Mouse (Mus musculus): ENCODE results near the gene Fars2. TPM values are rescaled to one million over a fixed set of nuclear protein-coding genes. Genes with fewer than 3 reads are reported as not detected.

The Fars2 gene
- polyA plus RNA-seq, 1 experiment from 2014 or later: 32.0 TPM

DNA sequence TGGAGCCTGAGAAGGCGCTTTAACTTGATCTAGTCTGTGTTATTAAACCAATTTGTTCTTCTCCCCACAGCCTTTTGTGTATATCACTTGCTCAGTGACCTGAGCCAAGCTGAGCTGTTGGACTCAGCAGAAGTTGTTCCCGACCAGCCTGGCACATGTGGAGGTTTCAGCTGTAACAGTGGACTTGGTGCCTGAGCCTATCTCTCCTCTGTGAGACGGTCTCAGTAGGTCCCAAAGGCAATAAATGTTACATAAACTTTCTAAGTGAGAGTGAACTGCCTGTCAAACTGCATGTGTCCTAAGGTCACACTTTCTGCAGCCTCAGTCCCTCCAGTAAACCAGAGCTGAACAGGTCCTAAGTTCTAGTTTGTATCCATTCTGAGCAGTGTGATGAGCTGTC is 185.6 kb downstream of the Fars2 start:
- no peak for ATAC-seq (ENCODE audit: insufficient number of reproducible peaks, insufficient read depth, low FRiP score, low TSS enrichment)
- Histone ChIP-seq H3K27ac (no peak overlapping the region), H3K36me3 (no peaks in the 10 kb centered on the region), H3K4me3 (no peak overlapping the region), H3K4me1 (no peaks in the 10 kb centered on the region), H3K9ac (no peak overlapping the region), H3K9me3 (no peaks in the 10 kb centered on the region), H3K27me3 (no peaks in the 10 kb centered on the region), H3K4me2 (replicated peaks) (no peak overlapping the region)
- 75% methylated on average over 3 of the region's 3 CpGs for WGBS

DNA sequence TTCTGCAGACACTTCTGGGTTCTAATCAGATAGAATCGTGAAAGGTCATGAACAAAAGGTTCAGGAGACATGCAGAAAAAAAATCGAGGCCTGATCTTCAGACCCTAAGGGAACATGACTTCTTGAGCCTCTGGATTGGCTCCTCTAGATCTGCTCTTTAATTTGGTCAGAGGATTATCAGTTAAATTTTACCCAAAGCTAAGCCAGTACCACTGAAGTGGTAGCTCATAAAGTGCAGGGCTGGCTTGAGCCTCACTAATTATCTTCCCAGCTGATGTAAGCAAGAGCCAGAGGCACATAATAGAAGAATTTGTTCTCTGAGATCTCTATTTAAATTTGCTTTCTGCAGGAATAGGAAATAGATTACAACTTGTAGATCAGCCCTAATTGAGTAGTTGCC is 188.1 kb downstream of the Fars2 start:
- ATAC-seq (ENCODE audit: insufficient number of reproducible peaks, insufficient read depth, low FRiP score, low TSS enrichment): no peak
- H3K27ac ChIP-seq: no peak overlapping the region
- 66% methylated on average over 2 of the region's 2 CpGs for WGBS

GRCm38 (mm10) chr13:36307386-36307785 is 190.2 kb downstream of the Fars2 start:
- no peaks in the 10 kb centered on the region for H3K27me3 ChIP-seq
- H3K4me2 ChIP-seq (replicated peaks): no peak overlapping the region
- H3K27ac ChIP-seq: no peak overlapping the region
- no peaks in the 10 kb centered on the region for H3K4me1 ChIP-seq
- WGBS: 56% methylated on average over 4 of the region's 4 CpGs
- H3K36me3 ChIP-seq: no peaks in the 10 kb centered on the region
- no peaks in the 10 kb centered on the region for H3K9me3 ChIP-seq
- H3K4me3 ChIP-seq: no peak overlapping the region
- H3K9ac ChIP-seq: no peak overlapping the region
- ATAC-seq (ENCODE audit: insufficient number of reproducible peaks, insufficient read depth, low FRiP score, low TSS enrichment): no peak

More for the DNA sequence above, 188.1 kb downstream of the Fars2 start:
- H3K4me3 ChIP-seq: no peak overlapping the region
- H3K9me3 ChIP-seq: no peaks in the 10 kb centered on the region
- no peaks in the 10 kb centered on the region for H3K27me3 ChIP-seq
- H3K36me3 ChIP-seq: no peaks in the 10 kb centered on the region
- no peaks in the 10 kb centered on the region for H3K4me1 ChIP-seq
- no peak overlapping the region for H3K9ac ChIP-seq
- H3K4me2 ChIP-seq (replicated peaks): no peak overlapping the region

DNA sequence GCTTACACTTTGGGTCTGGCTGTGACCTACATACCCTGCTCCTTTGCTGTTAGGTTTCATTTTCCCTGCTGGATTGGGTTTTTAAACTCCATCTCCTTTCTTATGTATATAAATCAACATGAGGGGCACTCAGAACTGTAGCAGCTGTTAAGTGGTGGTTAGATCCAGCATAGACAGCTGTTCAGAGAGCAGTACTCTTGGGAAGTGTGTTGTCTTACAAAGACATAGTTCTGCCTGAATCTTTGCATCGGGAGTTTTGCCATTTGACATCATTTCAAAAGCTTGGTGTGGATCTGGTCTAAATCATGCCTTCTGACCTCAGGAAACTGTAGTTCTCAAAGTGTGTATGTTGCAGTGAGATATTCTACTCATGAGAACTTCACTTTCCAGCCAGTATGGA is 191.9 kb downstream of the Fars2 start:
- 83% methylated on average over 1 of the region's 1 CpGs for WGBS
- no peak for ATAC-seq (ENCODE audit: insufficient number of reproducible peaks, insufficient read depth, low FRiP score, low TSS enrichment)
- Histone ChIP-seq H3K36me3 (no peaks in the 10 kb centered on the region), H3K27ac (no peak overlapping the region), H3K4me2 (replicated peaks) (no peak overlapping the region), H3K4me1 (no peaks in the 10 kb centered on the region), H3K9me3 (no peaks in the 10 kb centered on the region), H3K27me3 (no peaks in the 10 kb centered on the region), H3K9ac (no peak overlapping the region), H3K4me3 (no peak overlapping the region)

- WGBS: 79% methylated on average over 8 of the region's 8 CpGs
- H3K36me3 ChIP-seq: no peaks in the 10 kb centered on the region
- ATAC-seq (ENCODE audit: insufficient number of reproducible peaks, insufficient read depth, low FRiP score, low TSS enrichment): no peak
Observed at GRCm38 (mm10) chr13:36314218-36314617, 197.0 kb downstream of the Fars2 start.

GRCm38 (mm10) chr13:36314860-36315800 is 197.9 kb downstream of the Fars2 start:
- no peak overlapping the region for H3K9ac ChIP-seq
- WGBS: 88% methylated on average over 10 of the region's 10 CpGs
- H3K4me2 ChIP-seq (replicated peaks): no peak overlapping the region
- no peaks in the 10 kb centered on the region for H3K27me3 ChIP-seq
- H3K4me1 ChIP-seq: no peaks in the 10 kb centered on the region
- H3K4me3 ChIP-seq: no peak overlapping the region
- H3K36me3 ChIP-seq: no peaks in the 10 kb centered on the region
- H3K27ac ChIP-seq: no peak overlapping the region
- no peak for ATAC-seq (ENCODE audit: insufficient number of reproducible peaks, insufficient read depth, low FRiP score, low TSS enrichment)
- H3K9me3 ChIP-seq: no peaks in the 10 kb centered on the region

More at GRCm38 (mm10) chr13:36314218-36314617, 197.0 kb downstream of the Fars2 start:
- Histone ChIP-seq H3K4me3 (no peak overlapping the region), H3K9me3 (no peaks in the 10 kb centered on the region), H3K4me1 (no peaks in the 10 kb centered on the region), H3K27me3 (no peaks in the 10 kb centered on the region), H3K4me2 (replicated peaks) (no peak overlapping the region), H3K27ac (no peak overlapping the region), H3K9ac (no peak overlapping the region)

DNA sequence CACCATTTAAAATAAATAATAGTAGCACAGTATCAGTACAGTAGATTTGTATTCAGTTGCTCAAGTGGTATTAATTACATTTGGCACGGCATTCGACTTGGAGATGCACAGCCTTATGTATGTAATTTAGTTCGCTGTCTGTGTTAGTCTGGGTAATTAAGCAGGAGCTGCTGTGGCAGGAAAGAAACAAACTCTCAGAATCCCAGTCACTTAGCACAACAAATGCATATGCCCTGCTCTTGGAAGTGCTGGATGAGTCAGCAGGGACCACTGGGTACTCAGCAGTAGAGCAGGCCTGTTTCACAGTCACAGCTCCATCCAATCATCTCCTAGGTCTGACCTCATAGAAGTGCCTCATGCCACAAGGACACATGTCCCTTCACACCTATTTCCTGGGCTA is 200.6 kb downstream of the Fars2 start:
- Histone ChIP-seq H3K27ac (no peak overlapping the region), H3K9me3 (no peaks in the 10 kb centered on the region), H3K4me3 (no peak overlapping the region), H3K9ac (no peak overlapping the region), H3K36me3 (no peaks in the 10 kb centered on the region), H3K4me1 (no peaks in the 10 kb centered on the region), H3K27me3 (no peaks in the 10 kb centered on the region), H3K4me2 (replicated peaks) (no peak overlapping the region)
- WGBS: 66% methylated on average over 3 of the region's 3 CpGs
- ATAC-seq (ENCODE audit: insufficient number of reproducible peaks, insufficient read depth, low FRiP score, low TSS enrichment): no peak

- H3K4me3 ChIP-seq: no peak overlapping the region
- no peak overlapping the region for H3K27ac ChIP-seq
- H3K27me3 ChIP-seq: no peaks in the 10 kb centered on the region
- no peak overlapping the region for H3K9ac ChIP-seq
- H3K36me3 ChIP-seq: no peaks in the 10 kb centered on the region
- no peaks in the 10 kb centered on the region for H3K9me3 ChIP-seq
- 95% methylated on average over 2 of the region's 2 CpGs for WGBS
- no peaks in the 10 kb centered on the region for H3K4me1 ChIP-seq
- no peak for ATAC-seq (ENCODE audit: insufficient number of reproducible peaks, insufficient read depth, low FRiP score, low TSS enrichment)
- no peak overlapping the region for H3K4me2 ChIP-seq (replicated peaks)
Observed at GRCm38 (mm10) chr13:36324624-36325023, 207.4 kb downstream of the Fars2 start.

GRCm38 (mm10) chr13:36326539-36326938 is 209.3 kb downstream of the Fars2 start:
- no peak for ATAC-seq (ENCODE audit: insufficient number of reproducible peaks, insufficient read depth, low FRiP score, low TSS enrichment)
- H3K36me3 ChIP-seq: no peaks in the 10 kb centered on the region
- H3K9me3 ChIP-seq: no peaks in the 10 kb centered on the region
- H3K9ac ChIP-seq: no peak overlapping the region
- 43% methylated on average over 3 of the region's 3 CpGs for WGBS
- H3K27me3 ChIP-seq: no peaks in the 10 kb centered on the region
- H3K4me3 ChIP-seq: no peak overlapping the region
- H3K27ac ChIP-seq: no peak overlapping the region
- no peak overlapping the region for H3K4me2 ChIP-seq (replicated peaks)
- no peaks in the 10 kb centered on the region for H3K4me1 ChIP-seq

DNA sequence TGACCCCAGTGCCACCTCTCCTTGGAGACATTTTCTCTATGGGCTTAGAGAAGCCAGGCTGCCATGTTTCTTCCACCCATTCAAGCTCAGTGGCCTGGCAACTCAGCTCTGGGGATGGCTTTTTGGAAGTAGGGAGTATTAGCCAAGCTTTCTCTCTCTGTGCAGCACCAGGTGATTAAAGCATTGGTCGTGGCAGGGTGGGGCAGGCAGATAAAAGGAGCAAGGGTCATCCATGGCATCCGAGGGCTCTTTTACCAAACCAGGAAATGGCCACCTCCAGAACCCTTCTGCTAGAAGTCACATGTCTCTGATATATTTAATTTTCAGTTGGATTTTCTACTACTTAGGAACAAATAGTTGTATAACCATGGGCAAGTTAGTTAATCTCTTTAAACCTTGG is 212.7 kb downstream of the Fars2 start:
- H3K9ac ChIP-seq: no peak overlapping the region
- no peaks in the 10 kb centered on the region for H3K9me3 ChIP-seq
- H3K4me3 ChIP-seq: no peak overlapping the region
- H3K27me3 ChIP-seq: no peaks in the 10 kb centered on the region
- no peak overlapping the region for H3K4me2 ChIP-seq (replicated peaks)
- whole genome bisulfite sequencing: 78% methylated on average over 2 of the region's 2 CpGs
- no peak for ATAC-seq (ENCODE audit: insufficient number of reproducible peaks, insufficient read depth, low FRiP score, low TSS enrichment)
- no peaks in the 10 kb centered on the region for H3K4me1 ChIP-seq
- no peak overlapping the region for H3K27ac ChIP-seq
- no peaks in the 10 kb centered on the region for H3K36me3 ChIP-seq

- H3K9me3 ChIP-seq: no peaks in the 10 kb centered on the region
- no peak overlapping the region for H3K27ac ChIP-seq
- 87% methylated on average over 3 of the region's 3 CpGs for WGBS
- no peak overlapping the region for H3K9ac ChIP-seq
- H3K27me3 ChIP-seq: no peaks in the 10 kb centered on the region
- no peaks in the 10 kb centered on the region for H3K4me1 ChIP-seq
- no peak for ATAC-seq (ENCODE audit: insufficient number of reproducible peaks, insufficient read depth, low FRiP score, low TSS enrichment)
- no peak overlapping the region for H3K4me2 ChIP-seq (replicated peaks)
- H3K36me3 ChIP-seq: no peaks in the 10 kb centered on the region
- H3K4me3 ChIP-seq: no peak overlapping the region
Observed at GRCm38 (mm10) chr13:36330542-36330941, 213.3 kb downstream of the Fars2 start.

DNA sequence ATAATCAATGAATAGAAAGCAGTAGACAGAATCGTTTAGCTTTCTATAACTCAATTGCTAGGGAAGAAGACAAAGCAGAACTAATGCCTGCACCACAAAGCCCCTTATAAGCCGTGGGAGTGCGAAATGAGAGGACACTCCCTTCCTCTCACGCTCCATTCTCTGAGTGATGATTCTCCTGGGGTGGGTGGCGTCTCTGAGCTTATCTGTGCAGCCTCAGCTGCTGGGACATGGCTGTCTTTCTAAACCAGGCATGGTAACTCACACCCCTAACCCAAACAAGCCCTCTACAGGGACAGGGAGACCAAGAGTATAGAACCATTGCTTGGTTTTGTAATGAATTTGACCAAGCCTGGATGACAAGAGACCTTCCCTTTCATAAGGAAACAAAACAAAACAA is 217.5 kb downstream of the Fars2 start:
- no peak for ATAC-seq (ENCODE audit: insufficient number of reproducible peaks, insufficient read depth, low FRiP score, low TSS enrichment)
- H3K4me1 ChIP-seq: no peaks in the 10 kb centered on the region
- no peak overlapping the region for H3K9ac ChIP-seq
- 75% methylated on average over 5 of the region's 5 CpGs for WGBS
- no peak overlapping the region for H3K27ac ChIP-seq
- no peak overlapping the region for H3K4me3 ChIP-seq
- H3K27me3 ChIP-seq: no peaks in the 10 kb centered on the region
- H3K9me3 ChIP-seq: no peaks in the 10 kb centered on the region
- H3K4me2 ChIP-seq (replicated peaks): no peak overlapping the region
- no peaks in the 10 kb centered on the region for H3K36me3 ChIP-seq

Measured in embryonic facial prominence, embryonic 12.5 days (tissue).